10 mouse cellular contexts compared by ENCODE assay signal in the genomic region with DNA sequence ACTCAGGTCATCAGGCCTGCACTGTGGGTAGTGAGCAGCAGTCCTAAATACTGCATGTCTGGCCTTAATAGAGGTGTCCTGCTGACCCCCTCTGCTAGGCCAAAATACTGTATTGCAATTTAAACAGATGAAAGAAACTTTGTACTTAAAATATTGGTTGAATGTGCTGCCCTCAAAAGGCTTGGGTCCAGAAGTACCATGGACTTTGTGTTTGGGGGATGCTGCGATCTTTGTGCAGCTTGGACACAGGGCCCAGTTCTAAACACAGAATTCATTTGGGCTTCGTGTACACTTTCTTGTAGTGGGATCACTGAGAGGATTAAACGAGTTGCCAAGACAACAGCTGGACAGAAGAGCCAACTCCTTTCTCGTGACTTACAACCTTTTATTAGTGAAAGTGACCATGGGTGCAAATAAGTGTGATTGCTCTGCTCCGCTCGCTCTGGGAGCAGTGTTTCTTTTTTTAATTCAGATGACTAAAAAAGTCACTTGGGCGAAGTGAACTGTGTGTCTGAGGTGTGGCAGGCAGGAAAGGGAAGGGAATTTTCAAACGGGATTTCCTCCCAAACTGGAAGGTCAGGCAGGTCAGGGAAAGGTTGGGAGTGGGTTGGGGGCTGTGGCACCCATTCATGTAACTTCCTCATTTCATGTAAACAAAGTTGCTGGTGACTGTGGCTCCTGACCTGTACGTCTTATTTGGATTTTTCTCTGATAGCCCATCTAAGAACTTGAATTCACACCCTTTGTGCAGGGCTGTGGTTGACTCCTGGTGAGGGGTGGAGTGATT. TPM values are rescaled to one million over a fixed set of nuclear protein-coding genes. Genes with fewer than 3 reads are reported as not detected.
DNase-seq lines count a peak whose midpoint lies in the region.
"Had no signal": no experiment of that assay in that cellular context is flagged by ENCODE, and none has a peak within 500 bp of the region (broad histone marks: within the 10 kb centered on the region; RNA-seq: fewer than 3 reads in every experiment).

No protein-coding gene starts in this region.

- no peaks in the 10 kb centered on the region for H3K27me3 ChIP-seq in embryonic facial prominence, embryonic 10.5 days (replicated peaks; ENCODE audit: low read depth, poor library complexity, severe bottlenecking)
- H3K27me3 ChIP-seq: hindbrain, embryonic 15.5 days; liver, embryonic 15.5 days had no signal

- no peak overlapping the region for H3K27ac ChIP-seq in embryonic facial prominence, embryonic 10.5 days (replicated peaks)
- H3K27ac ChIP-seq: hindbrain, embryonic 15.5 days; liver, embryonic 15.5 days had no signal

- H3K9me3 ChIP-seq in embryonic facial prominence, embryonic 10.5 days, result no peaks in the 10 kb centered on the region
- H3K9me3 ChIP-seq: hindbrain, embryonic 15.5 days; liver, embryonic 15.5 days had no signal

- H3K4me1 ChIP-seq in embryonic facial prominence, embryonic 10.5 days, result no peaks in the 10 kb centered on the region
- H3K4me1 ChIP-seq: hindbrain, embryonic 15.5 days; liver, embryonic 15.5 days had no signal

- peaks cover 48% of the 10 kb centered on the region for H3K36me3 ChIP-seq in embryonic facial prominence, embryonic 10.5 days (replicated peaks)
- H3K36me3 ChIP-seq: hindbrain, embryonic 15.5 days had no signal

- WGBS in embryonic facial prominence, embryonic 10.5 days, result 75% methylated on average over 9 of the region's 9 CpGs

- H3K4me3 ChIP-seq in embryonic facial prominence, embryonic 10.5 days, result no peak overlapping the region
- H3K4me3 ChIP-seq: hindbrain, embryonic 15.5 days; liver, embryonic 15.5 days had no signal

- DNase-seq in kidney, postnatal 4 days, result peak; percentile 11 to 21
- DNase-seq in kidney, adult 8-10 months, result no peak
- DNase-seq in R1 (ENCODE audit: low read depth, low spot score), result peak; percentile 52
- DNase-seq in heart, adult 9 months (ENCODE audit: low spot score in 2 of 2), result peak; percentile 8 to 28
- DNase-seq in lung, postnatal 14 days, result peak; percentile 33
- no peak for DNase-seq in c-Kit-positive CD71-positive TER-119-positive erythroid progenitor cells, embryonic 14.5 days (ENCODE audit: low spot score)
- DNase-seq in embryonic facial prominence, embryonic 10.5 days (ENCODE audit: low spot score), result no peak
- DNase-seq: cerebellum, postnatal 25 days had no signal

RNA-seq across cellular contexts. Expression of gene Marf1, which starts 31.2 kb away (rescaled TPM):
- polyA plus RNA-seq in embryonic facial prominence, embryonic 10.5 days (2016; fragmentation: Nextera tagmentation; extraction: Ambion mirVana), result 17.1 and 17.3 TPM in 2 replicates

RNA-seq across cellular contexts. Expression of gene Nde1, which starts 31.3 kb away (rescaled TPM):
- 182 and 197 TPM in 2 replicates for polyA plus RNA-seq in embryonic facial prominence, embryonic 10.5 days (2016; fragmentation: Nextera tagmentation; extraction: Ambion mirVana)

Comparison
In these comparisons a context has a peak if more than half of its experiments do, and no peak if none do; other contexts are left out.
1. DNase-seq: peak in kidney, postnatal 4 days (2 of 2), R1 (single experiment), heart, adult 9 months (2 of 2) and lung, postnatal 14 days (single experiment); none in kidney, adult 8-10 months (0 of 2), c-Kit-positive CD71-positive TER-119-positive erythroid progenitor cells, embryonic 14.5 days (single experiment) and embryonic facial prominence, embryonic 10.5 days (single experiment).